Mouse (Mus musculus) limb, embryonic 10.5 days (tissue): ENCODE results near the gene Thnsl1. TPM values are rescaled to one million over a fixed set of nuclear protein-coding genes. Genes with fewer than 3 reads are reported as not detected.
A peak's percentile ranks its signal among the peaks of the same experiment; 100 is the strongest.
"Not testable (repeated sequence)": the region's sequence is repeated elsewhere in the genome, so short reads cannot be mapped to it uniquely, and the experiment has no call there.

ENCODE experiments used
- DNase-seq: peaks from one replicate; pipeline ENCODE4 v3.0.0-alpha.2; 2017; ENCODE audit warnings: low spot score
- H3K27ac ChIP-seq: fragments of 300-500 bp; sonication (generic); 2 replicates; pipeline ENCODE4 v1.5.1; 2016; ENCODE audit warnings: mild to moderate bottlenecking
- H3K27me3 ChIP-seq: fragments of 300-500 bp; sonication (generic); 2 replicates; pipeline ENCODE4 v1.6.1; 2016; ENCODE audit warnings: low read depth, mild to moderate bottlenecking; ENCODE audit not compliant: poor library complexity, severe bottlenecking
- H3K36me3 ChIP-seq: fragments of 300-500 bp; sonication (generic); 2 replicates; pipeline ENCODE4 v1.6.1; 2016; ENCODE audit warnings: mild to moderate bottlenecking, moderate library complexity
- H3K4me1 ChIP-seq: fragments of 300-500 bp; sonication (generic); 2 replicates; pipeline ENCODE4 v1.6.1; 2016
- H3K4me3 ChIP-seq: fragments of 300-500 bp; sonication (generic); 2 replicates; pipeline ENCODE4 v1.5.1; 2016; ENCODE audit warnings: mild to moderate bottlenecking, moderate library complexity
- H3K9me3 ChIP-seq: fragments of 300-500 bp; sonication (generic); replicated peaks from 2 replicates; pipeline ENCODE4 v1.6.1; 2016; ENCODE audit warnings: mild to moderate bottlenecking
- WGBS: fragments of 180-500 bp; shearing (Covaris S2); methylation state at CpG from one replicate; pipeline ENCODE4 v1.1.7; 2016; 5-methylcytosine and 5-hydroxymethylcytosine counted together
- polyA plus RNA-seq: library from polyadenylated mRNA; unstranded; fragments of >200 nt; fragmentation: Nextera tagmentation; extraction: Ambion mirVana; gene quantifications from 2 replicates; pipeline ENCODE4 v1.2.1, GENCODE M21; 2016

The Thnsl1 gene
- polyA plus RNA-seq, 1 experiment from 2014 or later = 6.9 TPM

DNA sequence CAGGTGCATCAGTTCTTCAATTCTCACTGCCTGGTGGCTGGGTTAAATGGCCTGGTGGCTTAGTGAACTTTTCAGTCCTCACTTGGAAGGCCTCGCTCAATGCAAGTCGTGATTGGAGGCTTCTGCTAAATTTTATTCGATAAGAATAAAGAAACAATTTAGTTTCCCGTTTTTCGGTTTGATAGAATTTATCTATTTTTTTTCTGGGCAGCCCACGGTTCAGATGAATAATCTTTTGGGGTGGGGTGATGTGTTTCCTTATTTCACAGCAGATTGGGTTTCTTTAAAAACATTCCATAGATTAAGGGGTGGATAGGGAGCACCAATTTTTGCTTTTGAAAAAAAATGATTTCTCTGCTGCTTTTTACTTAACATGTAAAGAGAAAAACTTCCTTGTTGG is 754 bp downstream of the Thnsl1 start:
- H3K27ac ChIP-seq = 0 out of 2 replicates have a peak overlapping the region, but pooled peaks have one; percentile 79
- H3K36me3 ChIP-seq = no peaks in the 10 kb centered on the region
- DNase-seq = no peak
- H3K4me3 ChIP-seq = peak overlapping the region; percentile 63
- 56% methylated on average over 6 of the region's 6 CpGs for WGBS
- peaks cover 5% of the 10 kb centered on the region; the same call in 1 of the 2 replicates for H3K4me1 ChIP-seq
- H3K27me3 ChIP-seq = no peaks in the 10 kb centered on the region
- no peaks in the 10 kb centered on the region for H3K9me3 ChIP-seq

DNA sequence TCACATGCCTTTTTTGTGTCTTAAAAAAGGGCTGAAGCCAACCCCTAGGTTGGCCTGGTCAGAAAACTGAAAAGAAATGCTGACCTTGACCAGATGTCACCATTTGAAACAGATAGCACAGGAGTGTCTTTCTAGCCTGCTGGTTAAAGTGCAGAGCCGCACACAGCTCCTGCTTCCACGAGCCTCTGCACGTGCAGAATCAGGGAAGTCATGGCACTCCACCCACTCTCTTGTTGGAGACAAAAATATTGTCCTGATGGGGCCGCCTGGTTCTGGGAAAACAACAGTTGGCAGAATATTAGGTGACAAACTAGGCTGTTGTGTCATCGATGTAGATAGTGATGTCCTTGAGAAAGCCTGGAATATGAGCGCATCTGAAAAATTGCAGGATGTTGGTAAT is 5.8 kb downstream of the Thnsl1 start:
- H3K27ac ChIP-seq = no peak overlapping the region
- WGBS = 92% methylated on average over 6 of the region's 6 CpGs
- DNase-seq = no peak

GRCm38 (mm10) chr2:21214322-21214721 is 8.8 kb downstream of the Thnsl1 start:
- Histone ChIP-seq H3K4me1 (no peaks in the 10 kb centered on the region), H3K27ac (no peak overlapping the region), H3K9me3 (no peaks in the 10 kb centered on the region), H3K27me3 (no peaks in the 10 kb centered on the region), H3K36me3 (no peaks in the 10 kb centered on the region), H3K4me3 (no peak overlapping the region)
- no peak for DNase-seq

More for the DNA sequence above, 5.8 kb downstream of the Thnsl1 start:
- H3K9me3 ChIP-seq = no peaks in the 10 kb centered on the region
- no peak overlapping the region for H3K4me3 ChIP-seq
- no peaks in the 10 kb centered on the region for H3K4me1 ChIP-seq
- no peaks in the 10 kb centered on the region for H3K36me3 ChIP-seq
- no peaks in the 10 kb centered on the region for H3K27me3 ChIP-seq

DNA sequence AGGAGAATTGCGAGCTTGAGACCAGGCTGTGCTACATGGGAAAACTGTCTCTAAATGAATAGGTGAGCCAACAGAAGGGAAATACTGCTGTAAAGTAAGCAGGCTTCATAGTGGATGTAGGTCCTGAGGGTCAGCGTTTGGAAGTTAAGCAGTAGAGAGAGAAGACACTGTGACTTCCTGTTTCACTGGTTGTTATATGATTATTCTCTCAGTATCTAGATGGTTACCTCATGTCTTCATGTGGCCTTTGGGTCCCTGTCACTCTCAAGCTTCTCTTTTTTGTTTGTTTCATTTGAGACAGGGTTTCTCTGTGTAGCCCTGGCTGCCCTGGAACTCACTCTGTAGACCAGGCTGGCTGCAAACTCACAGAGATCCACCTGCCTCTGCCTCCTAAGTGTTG is 9.8 kb downstream of the Thnsl1 start:
- no peaks in the 10 kb centered on the region for H3K4me1 ChIP-seq
- H3K27ac ChIP-seq = no peak overlapping the region
- WGBS = 93% methylated on average over 2 of the region's 2 CpGs
- H3K9me3 ChIP-seq = no peaks in the 10 kb centered on the region
- DNase-seq = no peak
- H3K36me3 ChIP-seq = no peaks in the 10 kb centered on the region
- H3K27me3 ChIP-seq = no peaks in the 10 kb centered on the region
- no peak overlapping the region for H3K4me3 ChIP-seq

- 89% methylated on average over 9 of the region's 9 CpGs for WGBS
- Histone ChIP-seq H3K36me3 (no peaks in the 10 kb centered on the region), H3K4me3 (no peak overlapping the region), H3K4me1 (no peaks in the 10 kb centered on the region), H3K27ac (no peak overlapping the region), H3K27me3 (no peaks in the 10 kb centered on the region), H3K9me3 (no peaks in the 10 kb centered on the region)
- no peak for DNase-seq
Observed at GRCm38 (mm10) chr2:21222453-21223384, 17.2 kb downstream of the Thnsl1 start.

DNA sequence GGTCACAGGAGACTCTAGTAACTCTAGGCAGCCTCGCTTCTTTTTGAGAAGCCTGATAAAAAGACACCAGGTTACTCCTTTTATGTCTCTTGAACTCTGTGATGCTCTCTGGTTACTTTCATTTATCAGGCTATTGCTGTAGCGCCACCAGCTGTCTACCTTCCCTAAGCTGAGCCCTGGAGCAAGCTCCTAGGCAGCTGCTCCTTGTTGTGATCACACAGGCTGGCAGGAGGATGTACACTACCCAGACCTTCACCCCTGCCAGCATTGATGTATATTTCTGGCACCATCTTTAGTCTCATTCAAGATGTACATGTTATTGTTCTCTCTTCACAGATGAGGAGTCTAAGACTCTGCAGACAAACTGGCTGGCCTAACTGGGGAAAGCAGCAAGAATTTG is 24.8 kb downstream of the Thnsl1 start:
- 74% methylated on average over 2 of the region's 2 CpGs for WGBS
- Histone ChIP-seq H3K9me3 (no peaks in the 10 kb centered on the region), H3K27ac (no peak overlapping the region), H3K4me1 (no peaks in the 10 kb centered on the region), H3K36me3 (no peaks in the 10 kb centered on the region), H3K27me3 (no peaks in the 10 kb centered on the region), H3K4me3 (no peak overlapping the region)
- DNase-seq = no peak

- Histone ChIP-seq H3K4me3 (no peak overlapping the region), H3K27me3 (no peaks in the 10 kb centered on the region), H3K4me1 (no peaks in the 10 kb centered on the region), H3K9me3 (no peaks in the 10 kb centered on the region), H3K27ac (no peak overlapping the region), H3K36me3 (no peaks in the 10 kb centered on the region)
- DNase-seq = no peak
- WGBS = 79% methylated on average over 3 of the region's 3 CpGs
Observed at GRCm38 (mm10) chr2:21231147-21231546, 25.6 kb downstream of the Thnsl1 start.

GRCm38 (mm10) chr2:21234871-21235648 is 29.5 kb downstream of the Thnsl1 start:
- Histone ChIP-seq H3K9me3 (no peaks in the 10 kb centered on the region), H3K27me3 (no peaks in the 10 kb centered on the region), H3K27ac (no peak overlapping the region), H3K4me3 (no peak overlapping the region), H3K4me1 (no peaks in the 10 kb centered on the region), H3K36me3 (no peaks in the 10 kb centered on the region)
- 77% methylated on average over 9 of the region's 9 CpGs for WGBS
- DNase-seq = no peak

DNA sequence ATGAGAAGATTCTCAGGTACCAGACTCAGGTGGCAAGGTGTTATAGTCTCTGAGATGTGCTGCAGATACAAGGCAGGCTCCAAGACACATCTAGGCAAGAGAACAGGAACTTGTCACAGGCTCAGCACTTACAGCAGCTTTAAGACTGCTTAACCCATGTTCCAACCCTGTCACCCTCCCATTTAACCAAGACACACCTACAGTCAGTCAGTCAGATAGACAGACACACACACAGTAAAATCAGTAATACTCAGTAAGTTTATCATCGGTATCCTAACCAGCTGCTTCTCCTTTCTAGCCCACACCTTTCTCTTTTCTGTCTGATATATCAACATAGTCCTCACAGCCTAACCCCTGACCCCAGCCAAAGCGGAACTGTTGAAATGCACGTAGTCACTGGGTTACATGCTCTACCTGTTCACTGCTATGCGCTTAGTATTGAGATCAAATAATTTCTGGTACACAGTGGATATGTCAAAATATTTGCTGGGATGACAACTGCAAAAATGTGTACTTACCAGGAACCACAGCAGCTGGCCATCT is 30.4 kb downstream of the Thnsl1 start:
- no peaks in the 10 kb centered on the region for H3K9me3 ChIP-seq
- no peaks in the 10 kb centered on the region for H3K4me1 ChIP-seq
- no peak for DNase-seq
- H3K27ac ChIP-seq = no peak overlapping the region
- 94% methylated on average over 4 of the region's 4 CpGs for WGBS
- no peaks in the 10 kb centered on the region for H3K27me3 ChIP-seq
- no peak overlapping the region for H3K4me3 ChIP-seq
- H3K36me3 ChIP-seq = no peaks in the 10 kb centered on the region

DNA sequence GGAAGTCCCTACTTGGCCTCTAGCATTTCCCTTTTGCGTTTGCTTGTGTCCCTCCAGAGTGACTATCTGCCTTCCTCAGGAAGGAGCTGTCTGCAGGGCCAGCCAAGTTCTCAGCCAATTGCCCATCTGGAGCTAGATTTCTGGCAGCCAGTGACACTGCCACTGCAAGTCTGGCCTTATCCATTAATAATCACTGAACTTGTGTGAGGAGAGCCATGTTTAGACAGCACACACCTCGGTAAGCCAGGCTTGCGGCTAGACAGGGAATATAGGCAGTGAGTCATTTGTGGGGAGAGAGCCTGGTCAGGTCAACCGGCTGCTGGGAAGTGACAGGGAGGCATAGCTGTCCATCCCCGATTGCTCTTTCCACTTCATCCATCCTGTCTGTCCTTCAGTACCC is 31.3 kb downstream of the Thnsl1 start:
- DNase-seq = no peak
- Histone ChIP-seq H3K36me3 (no peaks in the 10 kb centered on the region), H3K27ac (no peak overlapping the region), H3K4me3 (no peak overlapping the region), H3K4me1 (no peaks in the 10 kb centered on the region), H3K9me3 (no peaks in the 10 kb centered on the region), H3K27me3 (no peaks in the 10 kb centered on the region)
- WGBS = 77% methylated on average over 5 of the region's 5 CpGs

GRCm38 (mm10) chr2:21244104-21244503 is 38.6 kb downstream of the Thnsl1 start:
- H3K4me3 ChIP-seq, H3K27me3 ChIP-seq, H3K36me3 ChIP-seq, H3K27ac ChIP-seq, DNase-seq, H3K4me1 ChIP-seq, H3K9me3 ChIP-seq: not testable (repeated sequence)
- WGBS = 64% methylated on average over 4 of the region's 6 CpGs

DNA sequence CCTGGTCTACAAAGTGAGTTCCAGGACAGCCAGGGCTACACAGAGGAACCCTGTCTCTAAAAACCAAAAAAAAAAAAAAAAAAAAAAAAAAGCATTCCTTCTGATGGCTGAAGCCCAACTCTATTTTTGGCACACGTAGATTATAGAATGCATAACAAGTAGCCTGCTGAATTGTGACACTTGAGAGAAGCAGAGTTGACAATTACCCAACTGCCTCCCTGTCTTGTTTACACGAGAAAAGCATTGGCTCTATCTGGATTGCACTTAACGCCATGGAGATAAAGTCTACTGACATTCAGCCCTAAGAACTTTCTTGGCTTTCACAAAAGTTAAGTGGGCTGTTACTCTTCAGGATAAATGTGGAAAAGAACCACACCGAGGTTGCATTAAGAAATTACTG is 39.5 kb downstream of the Thnsl1 start:
- H3K4me3 ChIP-seq = no peak overlapping the region
- H3K27me3 ChIP-seq = no peaks in the 10 kb centered on the region
- H3K9me3 ChIP-seq = no peaks in the 10 kb centered on the region
- H3K27ac ChIP-seq = no peak overlapping the region
- 80% methylated on average over 4 of the region's 4 CpGs for WGBS
- no peaks in the 10 kb centered on the region for H3K4me1 ChIP-seq
- H3K36me3 ChIP-seq = no peaks in the 10 kb centered on the region
- no peak for DNase-seq
